Mouse (Mus musculus) splenic B cell, adult 2 months (primary cell): Measurements from ENCODE around the gene Adamtsl4.

Source experiments
- DNase-seq: peaks from one replicate; pipeline ENCODE4 v3.0.0-alpha.2; 2011; ENCODE audit warnings: low read depth, low spot score
- H3K27me3 ChIP-seq: 2 replicates; pipeline ENCODE4 v1.6.1; 2012; ENCODE audit warnings: mild to moderate bottlenecking, low read length, moderate library complexity, mixed read lengths; ENCODE audit not compliant: control insufficient read depth, poor library complexity, insufficient read depth, severe bottlenecking
- H3K36me3 ChIP-seq: 2 replicates; pipeline ENCODE4 v1.6.1; 2012; ENCODE audit warnings: mild to moderate bottlenecking, low read length, moderate library complexity, mixed read lengths; ENCODE audit not compliant: control insufficient read depth, poor library complexity, insufficient read depth, severe bottlenecking

Gene Adamtsl4

DNA sequence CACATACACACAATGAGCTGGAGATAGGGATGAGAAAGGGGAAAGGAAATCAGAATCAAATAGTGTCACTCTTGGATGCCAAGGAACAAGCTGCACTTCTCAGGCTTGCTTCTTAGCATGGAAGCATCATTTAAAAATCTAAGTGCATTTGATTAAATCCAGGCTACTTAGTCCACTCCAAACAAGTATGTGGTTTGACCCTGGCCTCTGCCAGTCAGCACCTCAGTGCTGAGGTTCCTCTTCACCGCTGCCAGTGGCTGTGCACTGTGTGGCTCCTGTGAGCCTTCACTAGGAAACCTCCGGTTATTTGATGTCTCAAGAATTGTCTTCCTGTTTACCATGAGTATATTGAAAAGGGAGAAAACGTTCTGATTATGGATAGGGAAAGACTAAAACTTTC, 56.9 kb downstream of the Adamtsl4 start:
- no peaks in the 10 kb centered on the region for H3K27me3 ChIP-seq
- no peak for DNase-seq
- peaks cover 23% of the 10 kb centered on the region for H3K36me3 ChIP-seq

DNA sequence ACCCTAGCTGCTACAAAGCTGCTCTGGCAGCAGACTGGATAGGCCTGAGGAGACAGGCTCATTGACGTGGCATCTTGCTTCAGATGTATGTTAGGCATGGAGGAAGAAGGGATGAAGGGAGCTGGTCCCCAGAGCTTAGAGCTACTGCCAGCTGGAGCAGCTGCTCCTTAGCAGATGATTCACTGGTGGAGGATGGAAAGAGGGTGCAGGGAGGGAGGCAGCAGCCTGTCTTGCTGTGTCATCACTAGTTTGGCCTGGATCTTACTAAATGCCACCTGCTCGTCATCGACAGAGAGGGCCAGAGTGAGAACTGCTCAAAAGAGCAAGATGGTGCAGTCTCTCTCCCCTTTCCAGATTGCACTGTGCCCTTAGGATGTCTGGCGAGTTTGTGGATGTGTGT, 58.0 kb downstream of the Adamtsl4 start:
- no peak for DNase-seq

DNA sequence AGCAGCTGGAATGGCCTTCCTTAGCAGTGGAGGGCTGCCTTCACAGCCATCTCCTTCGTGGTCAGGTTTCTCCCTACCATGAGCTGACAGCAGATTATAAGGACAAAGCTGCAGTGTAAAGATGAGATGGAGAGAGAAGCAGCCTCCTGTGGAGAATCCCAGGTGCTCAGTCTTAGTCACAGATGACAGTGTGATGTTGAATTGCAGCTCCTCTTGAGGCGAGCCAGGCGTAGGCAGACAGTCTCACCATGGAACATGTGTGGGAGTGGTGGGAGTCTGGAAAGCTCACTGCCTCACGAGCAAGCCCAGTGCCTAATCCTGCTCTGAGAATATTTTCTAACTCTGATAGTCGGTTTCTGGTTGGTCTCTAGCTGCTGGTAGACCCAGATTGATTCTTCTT, 60.0 kb downstream of the Adamtsl4 start:
- no peak for DNase-seq
- Histone ChIP-seq H3K27me3 (no peaks in the 10 kb centered on the region), H3K36me3 (peaks cover 21% of the 10 kb centered on the region)

More for the DNA sequence above, 58.0 kb downstream of the Adamtsl4 start:
- H3K27me3 ChIP-seq: no peaks in the 10 kb centered on the region
- H3K36me3 ChIP-seq: peaks cover 23% of the 10 kb centered on the region
